8 mouse cellular contexts compared by ENCODE assay signal in genomic region chr8:71463188-71464033, GRCm38 (mm10). TPM values are rescaled to one million over a fixed set of nuclear protein-coding genes. Genes with fewer than 3 reads are reported as not detected.
DNase-seq lines count a peak whose midpoint lies in the region; ATAC-seq lines count a peak whose summit lies in the region.

Gene Abhd8 (minus strand): TSS chr8:71463655.

- peaks cover 15% of the 10 kb centered on the region for H3K4me1 ChIP-seq in hindbrain, embryonic 11.5 days (replicated peaks; ENCODE audit: control insufficient read depth, insufficient read depth, low read length)

- H3K27me3 ChIP-seq in hindbrain, embryonic 11.5 days (ENCODE audit: control insufficient read depth, insufficient read depth, low read length): no peaks in the 10 kb centered on the region

- H3K27ac ChIP-seq in hindbrain, embryonic 11.5 days (ENCODE audit: low read depth, low read length): peak within 1 kb of the TSS; percentile 77

- under 1% methylated on average over 51 of the region's 55 CpGs for WGBS in hindbrain, embryonic 11.5 days

- H3K9ac ChIP-seq in hindbrain, embryonic 11.5 days (ENCODE audit: low read depth, low read length): peak within 1 kb of the TSS; percentile 90

- H3K36me3 ChIP-seq in hindbrain, embryonic 11.5 days (ENCODE audit: control insufficient read depth, insufficient read depth, low read length): peaks cover 8% of the 10 kb centered on the region; the same call in 1 of the 2 replicates

- H3K9me3 ChIP-seq in hindbrain, embryonic 11.5 days (ENCODE audit: control insufficient read depth, low read length): no peaks in the 10 kb centered on the region

- DNase-seq in MN1 (ENCODE audit: low spot score): peak; percentile 98
- DNase-seq in cerebellum, adult 9-10 months: peak; percentile 99
- peak; percentile 96 to 99 for DNase-seq in frontal cortex, adult 2 months (ENCODE audit: extremely low spot score in 1 of 2, low spot score in 1 of 2)
- peak; percentile 98 for DNase-seq in hindbrain, embryonic 11.5 days (ENCODE audit: low spot score)
- peak; percentile 98 for DNase-seq in layer of hippocampus, postnatal 14 days (ENCODE audit: low spot score in 2 of 2)
- peak; percentile 97 for DNase-seq in lung, postnatal 14 days
- peak; percentile 94 for DNase-seq in retina, adult 2 months (ENCODE audit: low read depth, low spot score)
- peak; percentile 97 to 99 for DNase-seq in thymus, postnatal 36 days

- peak; percentile 80 for ATAC-seq in hindbrain, embryonic 11.5 days (ENCODE audit: low FRiP score)

- H3K4me2 ChIP-seq in hindbrain, embryonic 11.5 days (replicated peaks; ENCODE audit: low read depth, low read length): peak within 1 kb of the TSS; percentile 85

- peak within 1 kb of the TSS; percentile 88 for H3K4me3 ChIP-seq in hindbrain, embryonic 11.5 days (ENCODE audit: low read depth, low read length)

RNA-seq across cellular contexts. Expression of gene Abhd8, which starts in this region (rescaled TPM):
- polyA plus RNA-seq in frontal cortex, adult 2 months (2012; rRNA removed): 380 and 404 TPM in 2 replicates
- 38.5 and 40.0 TPM in 2 replicates for polyA plus RNA-seq in hindbrain, embryonic 11.5 days (2014; fragmentation: Nextera tagmentation; extraction: Ambion mirVana)
- total RNA-seq in layer of hippocampus, postnatal 14 days (2021): 100 to 1,000 TPM; 179 to 181 TPM

Comparison
In these comparisons a context has a peak if more than half of its experiments do, and no peak if none do; other contexts are left out.
1. Peak in every context shown above with its lines: DNase-seq, ATAC-seq, H3K4me3 ChIP-seq and H3K27ac ChIP-seq.